Mouse (Mus musculus) heart, adult 9 months (tissue): ENCODE results near the gene Olfr693.
"Not testable (repeated sequence)": the region's sequence is repeated elsewhere in the genome, so short reads cannot be mapped to it uniquely, and the experiment has no call there.

Experiments
- DNase-seq, 2 experiments: peaks; one replicate each; pipeline ENCODE4 v3.0.0; 2022; ENCODE audit warnings: low spot score in 2 of 2

Gene Olfr693

DNA sequence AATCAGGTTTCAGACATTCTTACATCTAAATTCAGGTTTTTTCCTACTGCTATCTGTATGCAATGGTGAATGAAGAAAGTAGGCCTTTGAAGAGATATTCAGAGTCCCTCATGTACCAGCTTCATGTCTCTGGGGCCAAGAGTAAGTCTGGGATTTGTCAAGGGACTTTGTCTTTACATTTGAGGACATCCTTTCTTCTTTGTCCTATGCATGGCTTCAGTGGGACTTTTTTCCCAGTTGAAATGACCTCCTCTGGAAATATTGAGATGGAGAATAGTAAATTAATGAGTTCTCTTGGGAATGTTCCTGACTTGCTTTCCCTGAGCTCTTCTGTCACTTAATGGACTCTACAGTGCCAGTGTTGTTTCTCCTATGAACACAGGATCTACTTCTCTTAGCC, at the start of gene Olfr693:
TSS of gene Olfr693 (minus strand) at position 101 of the 400 bp plus-strand sequence.
- DNase-seq: no peak

- DNase-seq: not testable (repeated sequence)
These were observed 45.3 kb upstream of the Olfr693 start for GRCm38 (mm10) chr7:106725654-106726053.

GRCm38 (mm10) chr7:106716296-106716695, 35.9 kb upstream of the Olfr693 start, which contains the start of gene Olfr695:
TSS of gene Olfr695 (minus strand) at chr7:106716396.
- DNase-seq: no peak

DNA sequence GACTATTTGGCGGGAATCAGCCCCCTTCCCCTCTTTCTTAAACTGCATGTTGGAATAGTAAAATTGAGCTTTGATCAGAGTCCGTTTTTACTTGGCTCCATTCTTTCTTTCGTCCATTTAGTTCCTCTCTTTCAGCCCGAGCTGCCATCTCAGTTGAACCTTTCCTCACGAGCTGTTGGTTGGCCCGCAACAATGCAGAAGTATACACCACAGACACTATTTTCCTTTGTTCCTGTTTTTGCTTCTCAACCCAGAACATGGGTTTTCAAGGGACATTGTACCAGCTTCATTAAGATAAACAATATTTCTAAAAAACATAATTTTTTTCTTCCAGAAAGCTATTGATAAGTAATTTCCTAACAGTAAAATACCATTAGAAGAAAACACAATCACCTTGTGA, 31.1 kb upstream of the Olfr693 start:
- DNase-seq: no peak

GRCm38 (mm10) chr7:106707705-106708104, 27.3 kb upstream of the Olfr693 start:
- not testable (repeated sequence) for DNase-seq

DNA sequence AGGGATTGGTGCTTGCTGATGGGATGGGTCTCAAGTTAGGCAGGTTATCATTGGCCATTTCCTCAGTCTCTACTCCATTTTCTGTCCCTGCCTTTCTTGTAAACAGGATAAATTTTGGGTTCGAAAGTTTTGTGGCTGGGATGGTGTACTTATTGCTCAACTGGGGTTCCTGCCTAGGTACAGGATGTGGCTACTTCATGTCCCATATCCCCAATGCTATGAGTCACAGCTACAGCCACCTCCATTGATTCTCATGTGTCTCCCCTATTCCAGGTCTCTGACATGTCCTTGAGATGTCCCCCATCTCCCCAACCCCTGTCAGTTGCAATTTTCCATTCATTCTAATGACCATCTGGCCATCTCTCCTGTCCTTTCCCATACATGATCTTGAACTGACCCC, 16.5 kb upstream of the Olfr693 start:
- no peak for DNase-seq

DNA sequence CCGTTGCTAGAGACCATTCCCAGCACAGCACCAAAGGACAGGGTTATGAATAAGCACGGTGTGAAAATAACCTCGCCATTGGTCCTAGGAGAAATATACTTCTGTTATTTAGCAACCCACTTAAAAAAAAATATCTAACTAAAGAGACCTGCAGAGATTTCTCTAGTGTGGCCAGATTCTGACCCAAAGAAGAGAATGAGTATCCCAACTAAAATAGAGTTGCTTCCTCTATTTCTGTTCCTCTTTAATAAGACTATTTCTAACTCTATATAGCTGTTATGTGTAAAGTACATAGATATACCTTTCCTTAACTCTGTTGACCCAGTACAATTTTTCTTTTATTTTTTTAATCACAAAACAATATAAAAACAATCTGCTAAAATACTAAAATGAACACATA, 12.6 kb upstream of the Olfr693 start:
- no peak for DNase-seq

GRCm38 (mm10) chr7:106691714-106692113, 11.3 kb upstream of the Olfr693 start, which contains the start of gene Olfr694:
TSS of gene Olfr694 (minus strand) at chr7:106691814.
- no peak for DNase-seq

- no peak for DNase-seq
These were observed 5.0 kb upstream of the Olfr693 start for GRCm38 (mm10) chr7:106685382-106685781.

DNA sequence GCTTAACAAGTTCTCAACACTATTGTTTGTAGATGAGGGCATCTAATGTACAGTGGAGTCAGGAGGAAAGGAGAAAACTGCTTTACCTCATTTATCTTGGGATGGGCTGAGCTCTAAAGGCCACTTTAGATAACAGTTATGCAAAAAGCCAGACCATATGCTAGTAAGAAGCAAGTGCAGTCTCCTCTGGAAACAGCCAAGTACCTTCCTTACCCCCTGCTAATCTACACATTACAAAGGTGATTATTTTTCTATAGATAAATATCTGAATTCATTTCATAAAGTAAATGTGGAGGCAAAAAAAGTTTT, 28.1 kb downstream of the Olfr693 start:
- DNase-seq: no peak

DNA sequence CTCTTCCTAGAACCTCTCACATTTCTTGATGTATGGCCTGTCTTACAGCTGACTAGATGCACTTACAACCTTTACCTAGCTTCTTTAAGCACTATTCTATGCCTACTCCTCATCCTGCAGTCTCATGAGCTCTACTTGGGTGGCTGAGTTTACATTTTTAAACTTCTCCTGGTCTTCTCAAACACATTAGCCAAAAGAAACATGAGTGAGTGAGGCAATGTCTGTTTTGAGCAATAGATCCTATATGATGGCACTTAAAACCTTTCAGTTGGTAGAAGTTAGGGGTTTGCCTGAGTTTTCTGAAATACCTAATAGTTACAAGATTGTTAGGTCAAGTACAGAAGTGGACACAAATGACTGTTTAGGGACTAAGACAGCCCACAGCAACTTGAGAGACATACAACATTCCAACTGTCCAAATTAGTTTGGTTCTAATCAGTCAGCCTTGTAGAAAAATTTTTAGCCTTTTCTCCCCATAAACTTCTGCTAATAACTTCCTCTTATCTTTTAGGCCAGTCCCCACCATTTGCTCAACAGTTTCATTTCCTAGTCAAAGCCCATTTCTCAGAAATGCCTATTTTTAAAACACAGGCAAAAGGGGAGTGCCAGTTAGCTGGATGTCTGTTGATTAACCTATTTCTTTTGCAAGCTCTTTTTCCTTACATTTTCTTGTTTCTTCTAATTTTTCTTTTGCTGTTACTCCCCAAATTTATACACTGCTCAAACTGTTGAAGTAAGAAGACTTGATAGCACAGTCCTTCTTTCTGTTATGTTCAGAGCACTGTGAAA, 28.6 kb downstream of the Olfr693 start:
- peak; percentile 2 to 33 for DNase-seq

DNA sequence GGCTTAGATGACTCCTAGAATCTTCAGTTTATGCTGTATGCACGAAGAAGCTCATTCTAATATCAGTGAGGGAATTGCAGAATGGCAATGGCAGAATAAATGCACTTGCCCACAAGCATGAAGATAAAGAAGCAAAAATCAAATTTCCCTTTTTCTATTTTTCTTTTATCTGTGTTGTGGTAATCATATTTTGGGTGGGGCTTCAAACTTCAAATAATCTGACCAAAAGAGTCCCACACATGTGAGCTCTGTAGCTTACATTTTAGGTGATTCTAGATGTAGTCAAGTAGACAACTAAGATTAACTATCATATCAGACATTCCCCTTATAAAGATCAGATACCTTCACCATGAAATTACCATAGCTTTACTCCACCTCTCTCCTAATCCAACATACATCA, 30.6 kb downstream of the Olfr693 start:
- DNase-seq: no peak

GRCm38 (mm10) chr7:106645261-106645660, 35.1 kb downstream of the Olfr693 start:
- no peak for DNase-seq

GRCm38 (mm10) chr7:106644222-106644870, 36.0 kb downstream of the Olfr693 start:
- no peak for DNase-seq

DNA sequence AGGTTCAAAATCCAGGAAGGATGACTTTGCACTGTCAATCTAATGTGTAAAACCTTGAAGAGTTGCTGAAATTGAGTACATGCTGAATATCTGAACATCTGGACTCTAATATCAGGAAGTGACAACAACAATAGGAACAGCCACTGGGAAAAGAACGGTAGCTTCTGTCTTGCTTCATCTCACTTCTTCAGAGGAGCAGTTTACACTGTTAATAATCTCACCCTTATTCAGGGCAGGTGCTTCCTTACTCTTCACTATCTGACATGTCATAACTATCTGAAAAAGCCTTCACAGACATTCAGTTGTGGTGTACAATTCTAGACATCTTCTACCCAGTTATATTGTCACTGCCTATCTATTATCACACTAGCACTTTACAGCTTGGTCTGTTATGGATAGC, 39.5 kb downstream of the Olfr693 start:
- no peak for DNase-seq

DNA sequence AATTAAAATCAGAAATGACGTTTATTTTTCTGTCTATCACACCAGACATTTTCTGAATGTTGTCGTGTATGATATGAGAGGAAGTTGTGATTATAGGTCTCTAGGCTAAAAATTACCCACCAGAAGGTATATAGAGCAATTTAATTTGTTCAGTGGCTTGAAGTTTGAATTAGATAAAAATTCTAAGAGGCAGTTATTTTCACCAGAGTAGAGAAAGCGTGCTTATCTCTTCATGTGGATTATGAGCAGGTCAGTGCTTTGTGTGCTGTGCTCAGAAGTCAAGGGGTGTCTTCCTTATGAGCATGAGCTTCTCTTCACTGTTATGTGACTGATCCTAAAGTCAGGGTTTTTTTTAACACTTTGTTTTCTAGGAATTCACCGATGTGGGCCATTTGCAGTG, 44.8 kb downstream of the Olfr693 start:
- DNase-seq: no peak
